Mouse (Mus musculus) lung, postnatal 10 days (tissue): ENCODE results near the gene Trmt112.
A peak's percentile ranks its signal among the peaks of the same experiment; 100 is the strongest.

ENCODE experiments used
- DNase-seq: peaks from one replicate; pipeline ENCODE4 v3.0.0; 2021

The Trmt112 gene

GRCm38 (mm10) chr19:6951381-6951968 is 42.0 kb downstream of the Trmt112 start:
- DNase-seq: peak; percentile 98

- peak; percentile 94 for DNase-seq
Measured at GRCm38 (mm10) chr19:6951994-6952711, 42.7 kb downstream of the Trmt112 start.

GRCm38 (mm10) chr19:6952712-6953037 is 43.2 kb downstream of the Trmt112 start:
- peak; percentile 87 for DNase-seq

GRCm38 (mm10) chr19:6954046-6954445 is 44.5 kb downstream of the Trmt112 start:
- peak; percentile 79 for DNase-seq

- DNase-seq: no peak
Measured at GRCm38 (mm10) chr19:6955424-6955823, 45.9 kb downstream of the Trmt112 start.

- no peak for DNase-seq
Measured at GRCm38 (mm10) chr19:6956461-6956860, 47.0 kb downstream of the Trmt112 start.
